Mouse (Mus musculus): ENCODE data around the gene Rbfox1.

The Rbfox1 gene

GRCm38 (mm10) chr16:7069599-7069998 is 1184.4 kb downstream of the Rbfox1 start:
- intact Hi-C loops (cut with DNase I): no loop called here

GRCm38 (mm10) chr16:7074786-7075185 is 1189.6 kb downstream of the Rbfox1 start:
- intact Hi-C loops (cut with DNase I): no loop called here

- intact Hi-C loops (cut with DNase I): no loop called here
Measured at GRCm38 (mm10) chr16:7075749-7076148, 1190.6 kb downstream of the Rbfox1 start.

- intact Hi-C loops (cut with DNase I): no loop called here
Measured at GRCm38 (mm10) chr16:7076305-7076704, 1191.2 kb downstream of the Rbfox1 start.

- intact Hi-C loops (cut with DNase I): no loop called here
Measured at GRCm38 (mm10) chr16:7076707-7077106, 1191.6 kb downstream of the Rbfox1 start.

- intact Hi-C loops (cut with DNase I): no loop called here
Measured at GRCm38 (mm10) chr16:7081074-7081568, 1196.0 kb downstream of the Rbfox1 start.

- intact Hi-C loops (cut with DNase I): no loop called here
Measured at GRCm38 (mm10) chr16:7081684-7082255, 1196.6 kb downstream of the Rbfox1 start.

GRCm38 (mm10) chr16:7083937-7084336 is 1198.8 kb downstream of the Rbfox1 start:
- intact Hi-C loops (cut with DNase I): no loop called here

GRCm38 (mm10) chr16:7088601-7089430 is 1203.7 kb downstream of the Rbfox1 start:
- intact Hi-C loops (cut with DNase I): no loop called here

- intact Hi-C loops (cut with DNase I): no loop called here
Measured at GRCm38 (mm10) chr16:7089475-7089874, 1204.3 kb downstream of the Rbfox1 start.

GRCm38 (mm10) chr16:7090205-7090604 is 1205.0 kb downstream of the Rbfox1 start:
- intact Hi-C loops (cut with DNase I): no loop called here

GRCm38 (mm10) chr16:7092811-7093210 is 1207.7 kb downstream of the Rbfox1 start:
- intact Hi-C loops (cut with DNase I): no loop called here

- intact Hi-C loops (cut with DNase I): no loop called here
Measured at GRCm38 (mm10) chr16:7093686-7094085, 1208.5 kb downstream of the Rbfox1 start.

GRCm38 (mm10) chr16:7094181-7094749 is 1209.1 kb downstream of the Rbfox1 start:
- intact Hi-C loops (cut with DNase I): no loop called here

- intact Hi-C loops (cut with DNase I): no loop called here
Measured at GRCm38 (mm10) chr16:7097071-7097470, 1211.9 kb downstream of the Rbfox1 start.

- intact Hi-C loops (cut with DNase I): no loop called here
Measured at GRCm38 (mm10) chr16:7097951-7098710, 1213.0 kb downstream of the Rbfox1 start.

GRCm38 (mm10) chr16:7099506-7100300 is 1214.5 kb downstream of the Rbfox1 start:
- intact Hi-C loops (cut with DNase I): no loop called here

GRCm38 (mm10) chr16:7102486-7102885 is 1217.3 kb downstream of the Rbfox1 start:
- intact Hi-C loops (cut with DNase I): no loop called here

GRCm38 (mm10) chr16:7103301-7103700 is 1218.1 kb downstream of the Rbfox1 start:
- intact Hi-C loops (cut with DNase I): no loop called here

GRCm38 (mm10) chr16:7106450-7107015 is 1221.4 kb downstream of the Rbfox1 start:
- intact Hi-C loops (cut with DNase I): no loop called here

Data from adrenal gland (tissue).